Mouse (Mus musculus): ENCODE data around the gene Vps25. TPM values are rescaled to one million over a fixed set of nuclear protein-coding genes. Genes with fewer than 3 reads are reported as not detected.

The Vps25 gene
- total and polyA plus RNA-seq, 3 experiments = 105 to 211 (median 132) TPM

GRCm38 (mm10) chr11:101265906-101266305 is 12.4 kb downstream of the Vps25 start:
- in situ Hi-C loops (cut with MboI; ENCODE audit: low pct_ligation_motif_present, low pct_unique_long_range_greater_than_20kb, low sequenced_read_pairs) (no loop called here), dilution Hi-C loops (cut with MboI; ENCODE audit: extremely low pct_ligation_motif_present, extremely low pct_unique_long_range_greater_than_20kb, low sequenced_read_pairs) (no loop called here)
- Histone ChIP-seq H3K4me2 (ENCODE audit: insufficient read depth, low read depth, poor library complexity, severe bottlenecking) (no peak overlapping the region), H3K79me2 (replicated peaks; ENCODE audit: control insufficient read depth, extremely low read depth, insufficient read depth, poor library complexity, severe bottlenecking) (no peaks in the 10 kb centered on the region), H3K9ac (ENCODE audit: insufficient read depth, low read depth) (no peak overlapping the region), H3K27ac (ENCODE audit: insufficient read depth, low read depth) (no peak overlapping the region), H3K9me3 (replicated peaks; ENCODE audit: low read length) (no peaks in the 10 kb centered on the region), H3K36me3 (replicated peaks in 1 of 2; ENCODE audit: control insufficient read depth in 1 of 2, insufficient read depth in 1 of 2, low read length in 1 of 2) (peaks cover 2 to 67% of the 10 kb centered on the region in 2 experiments), H3K4me1 (ENCODE audit: control insufficient read depth in 1 of 2, insufficient read depth in 2 of 2) (peaks cover 0 to 2% of the 10 kb centered on the region in 2 experiments; a peak in 3 of 4 replicates), H3K27me3 (replicated peaks) (no peaks in the 10 kb centered on the region), H3K4me3 (replicated peaks in 1 of 3; ENCODE audit: low read depth in 2 of 3, low read length in 2 of 3, poor library complexity in 1 of 3) (no peak overlapping the region)
- no peak for TF ChIP-seq CTCF (conservative IDR thresholded peaks at IDR 0.05 in 1 of 2, IDR thresholded peaks at IDR 0.05 in 1 of 2; ENCODE audit: low read depth in 2 of 2, low read length in 2 of 2)
- TF ChIP-seq NRF1 (IDR thresholded peaks at IDR 0.05; ENCODE audit: low read depth, low read length) = no peak
- no peak for DNase-seq (ENCODE audit: extremely low read depth)

GRCm38 (mm10) chr11:101269577-101270116 is 16.1 kb downstream of the Vps25 start:
- no peak overlapping the region for H3K4me3 ChIP-seq (replicated peaks in 1 of 3; ENCODE audit: low read depth in 2 of 3, low read length in 2 of 3, poor library complexity in 1 of 3)
- DNase-seq (ENCODE audit: extremely low read depth) = no peak
- dilution Hi-C loops (cut with MboI; ENCODE audit: extremely low pct_ligation_motif_present, extremely low pct_unique_long_range_greater_than_20kb, low sequenced_read_pairs) (no loop called here), in situ Hi-C loops (cut with MboI; ENCODE audit: low pct_ligation_motif_present, low pct_unique_long_range_greater_than_20kb, low sequenced_read_pairs) (no loop called here)
- no peaks in the 10 kb centered on the region for H3K79me2 ChIP-seq (replicated peaks; ENCODE audit: control insufficient read depth, extremely low read depth, insufficient read depth, poor library complexity, severe bottlenecking)
- no peak overlapping the region for H3K27ac ChIP-seq (ENCODE audit: insufficient read depth, low read depth)
- TF ChIP-seq POLR2A (IDR thresholded peaks at IDR 0.05; ENCODE audit: low read depth, low read length) (no peak), JUN (IDR thresholded peaks at IDR 0.05; ENCODE audit: insufficient read depth, low read depth, low read length) (no peak), SMC3 (IDR thresholded peaks at IDR 0.05; ENCODE audit: low read depth, low read length) (no peak), MAFK (IDR thresholded peaks at IDR 0.05; ENCODE audit: insufficient replicate concordance, low read length) (no peak), MXI1 (IDR thresholded peaks at IDR 0.05; ENCODE audit: low read depth, low read length) (no peak), MAX (IDR thresholded peaks at IDR 0.05; ENCODE audit: low read length) (no peak), NRF1 (IDR thresholded peaks at IDR 0.05; ENCODE audit: low read depth, low read length) (no peak), POLR2AphosphoS2 (IDR thresholded peaks at IDR 0.05; ENCODE audit: low read depth, low read length) (no peak), TBP (conservative IDR thresholded peaks at IDR 0.05; ENCODE audit: low read depth, low read length) (no peak), RCOR1 (conservative IDR thresholded peaks at IDR 0.05; ENCODE audit: low read depth, low read length) (no peak), HCFC1 (IDR thresholded peaks at IDR 0.05; ENCODE audit: low read depth, low read length) (no peak), ETS1 (conservative IDR thresholded peaks at IDR 0.05; ENCODE audit: low read depth, low read length) (no peak), EP300 (IDR thresholded peaks at IDR 0.05; ENCODE audit: low read length) (no peak), TCF12 (IDR thresholded peaks at IDR 0.05; ENCODE audit: low read depth, low read length) (no peak), ZNF384 (IDR thresholded peaks at IDR 0.05; ENCODE audit: low read depth, low read length) (no peak)
- no peak overlapping the region for H3K4me2 ChIP-seq (ENCODE audit: insufficient read depth, low read depth, poor library complexity, severe bottlenecking)
- H3K9me3 ChIP-seq (replicated peaks; ENCODE audit: low read length) = no peaks in the 10 kb centered on the region
- peaks cover 0 to 57% of the 10 kb centered on the region in 2 experiments for H3K36me3 ChIP-seq (replicated peaks in 1 of 2; ENCODE audit: control insufficient read depth in 1 of 2, insufficient read depth in 1 of 2, low read length in 1 of 2)
- no peaks in the 10 kb centered on the region for H3K4me1 ChIP-seq (ENCODE audit: control insufficient read depth in 1 of 2, insufficient read depth in 2 of 2)
- no peaks in the 10 kb centered on the region for H3K27me3 ChIP-seq (replicated peaks)
- H3K9ac ChIP-seq (ENCODE audit: insufficient read depth, low read depth) = no peak overlapping the region

All from CH12.LX (cell line).